Mouse (Mus musculus): ENCODE measurements at regions not wholly inside any gene's neighbourhood (a gene's known extent, or its start where the extent isn't known, plus 50 kb on each side); places are given as distances from the start of the nearest gene placed in this dataset.

GRCm38 (mm10) chr11:113074328-113074727, 292.3 kb downstream of the Sox9 start:
- no peak for TF ChIP-seq CTCF (IDR thresholded peaks at IDR 0.05; ENCODE audit: low read depth, low read length)
- TF ChIP-seq POLR2A (IDR thresholded peaks at IDR 0.05; ENCODE audit: extremely low read depth, insufficient read depth, low read length), result no peak
